Mouse (Mus musculus) embryonic facial prominence, embryonic 15.5 days (tissue): ENCODE data around the gene Rab17. TPM values are rescaled to one million over a fixed set of nuclear protein-coding genes. Genes with fewer than 3 reads are reported as not detected.

Source experiments
- ATAC-seq: fragments of 200-750 bp; cut with Nextera tagmentation; 2 replicates; pipeline ENCODE4 v1.8.0; 2017; ENCODE audit warnings: low read depth, moderate TSS enrichment; ENCODE audit not compliant: insufficient number of reproducible peaks, low FRiP score, low TSS enrichment
- H3K27ac ChIP-seq: fragments of 300-500 bp; sonication (generic); replicated peaks from 2 replicates; pipeline ENCODE4 v1.5.1; 2015; ENCODE audit warnings: mild to moderate bottlenecking, inconsistent platforms
- H3K27me3 ChIP-seq: fragments of 300-500 bp; sonication (generic); 2 replicates; pipeline ENCODE4 v1.6.1; 2015; ENCODE audit warnings: inconsistent platforms
- H3K36me3 ChIP-seq: fragments of 300-500 bp; sonication (generic); 2 replicates; pipeline ENCODE4 v1.6.1; 2015; ENCODE audit warnings: mild to moderate bottlenecking, inconsistent platforms
- H3K4me1 ChIP-seq: fragments of 300-500 bp; sonication (generic); 2 replicates; pipeline ENCODE4 v1.6.1; 2015; ENCODE audit warnings: inconsistent platforms
- H3K4me2 ChIP-seq: fragments of 300-500 bp; sonication (generic); replicated peaks from 2 replicates; pipeline ENCODE4 v1.6.1; 2015; ENCODE audit warnings: mild to moderate bottlenecking, inconsistent platforms
- H3K4me3 ChIP-seq: fragments of 300-500 bp; sonication (generic); replicated peaks from 2 replicates; pipeline ENCODE4 v1.5.1; 2015; ENCODE audit warnings: mild to moderate bottlenecking, inconsistent platforms
- H3K9ac ChIP-seq: fragments of 300-500 bp; sonication (generic); 2 replicates; pipeline ENCODE4 v1.6.1; 2015; ENCODE audit warnings: inconsistent platforms
- H3K9me3 ChIP-seq: fragments of 300-500 bp; sonication (generic); replicated peaks from 2 replicates; pipeline ENCODE4 v1.6.1; 2016; ENCODE audit warnings: inconsistent platforms
- WGBS: fragments of 180-500 bp; shearing (Covaris S2); methylation state at CpG from one replicate; pipeline ENCODE4 v1.1.7; 2015; 5-methylcytosine and 5-hydroxymethylcytosine counted together
- polyA plus RNA-seq: library from polyadenylated mRNA; unstranded; fragments of >200 nt; fragmentation: Nextera tagmentation; extraction: Ambion mirVana; gene quantifications from 2 replicates; pipeline ENCODE4 v1.2.1, GENCODE M21; 2015

Gene Rab17
- polyA plus RNA-seq, 1 experiment from 2014 or later = 3.1 TPM

DNA sequence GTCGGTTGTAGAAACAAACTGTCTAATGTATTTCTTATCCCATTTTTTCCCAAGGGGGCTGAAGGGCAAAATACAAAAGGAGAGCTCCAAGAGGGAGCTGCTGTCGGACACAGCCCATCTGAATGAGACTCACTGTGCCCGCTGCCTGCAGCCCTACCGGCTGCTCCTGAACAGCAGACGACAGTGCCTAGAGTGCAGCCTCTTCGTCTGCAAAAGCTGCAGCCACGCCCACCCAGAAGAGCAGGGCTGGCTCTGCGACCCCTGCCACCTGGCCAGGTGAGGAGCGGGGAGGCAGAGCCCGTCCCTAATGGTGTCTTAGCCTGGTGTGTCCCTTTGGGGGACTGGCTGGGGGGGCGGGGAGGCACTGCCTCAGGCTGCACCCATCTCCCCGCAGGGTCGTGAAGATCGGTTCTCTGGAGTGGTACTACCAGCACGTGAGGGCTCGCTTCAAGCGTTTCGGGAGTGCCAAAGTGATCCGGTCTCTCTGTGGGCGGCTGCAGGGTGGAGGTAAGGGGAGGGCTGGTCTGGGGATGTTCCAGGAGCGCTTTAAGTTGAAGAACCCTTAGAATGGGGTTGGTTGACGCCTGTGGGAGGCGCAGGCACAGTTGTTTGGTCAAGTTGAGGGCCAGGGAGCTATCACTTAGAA, 41.4 kb downstream of the Rab17 start:
- H3K27me3 ChIP-seq = no peaks in the 10 kb centered on the region
- H3K9me3 ChIP-seq = no peaks in the 10 kb centered on the region
- no peaks in the 10 kb centered on the region for H3K36me3 ChIP-seq
- 2% methylated on average over 23 of the region's 23 CpGs for WGBS
- H3K4me2 ChIP-seq = peak overlapping the region; percentile 91
- peak overlapping the region; percentile 24; the same call in 1 of the 2 replicates for H3K27ac ChIP-seq
- H3K4me3 ChIP-seq = peak overlapping the region; percentile 37
- H3K4me1 ChIP-seq = peaks cover 18% of the 10 kb centered on the region
- no peak for ATAC-seq
- no peak overlapping the region for H3K9ac ChIP-seq

- no peak overlapping the region for H3K9ac ChIP-seq
- no peaks in the 10 kb centered on the region for H3K9me3 ChIP-seq
- no peaks in the 10 kb centered on the region for H3K36me3 ChIP-seq
- H3K4me3 ChIP-seq = peak overlapping the region; percentile 37; the same call in 1 of the 2 replicates
- WGBS = 23% methylated on average over 15 of the region's 15 CpGs
- ATAC-seq = 0 out of 2 replicates have a peak, but pooled peaks have one; percentile 44
- peak overlapping the region; percentile 24 for H3K27ac ChIP-seq
- peak overlapping the region; percentile 91 for H3K4me2 ChIP-seq
- H3K27me3 ChIP-seq = no peaks in the 10 kb centered on the region
- H3K4me1 ChIP-seq = peaks cover 18% of the 10 kb centered on the region
These were observed 42.2 kb downstream of the Rab17 start for GRCm38 (mm10) chr1:90927308-90927707.

DNA sequence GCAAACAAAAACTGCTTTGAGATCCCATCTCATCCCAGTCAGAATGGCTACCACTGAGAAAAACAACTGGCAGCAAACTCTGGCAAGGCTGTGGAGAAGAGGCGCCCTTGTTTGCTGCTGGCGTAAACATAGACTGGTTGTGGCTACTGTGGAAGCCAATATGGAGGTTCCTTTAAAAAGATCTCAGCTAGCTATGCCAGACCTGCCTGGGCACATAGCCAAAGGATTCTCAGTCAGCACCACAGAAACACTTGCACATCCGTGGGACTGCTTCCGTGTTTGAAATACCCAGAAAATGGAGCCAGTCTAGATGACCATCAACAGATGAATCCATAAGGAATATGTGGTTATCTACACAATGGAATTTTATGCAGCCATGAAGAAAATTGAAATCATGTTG, 43.4 kb downstream of the Rab17 start:
- H3K4me1 ChIP-seq = peaks cover 18% of the 10 kb centered on the region
- H3K36me3 ChIP-seq = no peaks in the 10 kb centered on the region
- WGBS = 70% methylated on average over 4 of the region's 4 CpGs
- H3K27ac ChIP-seq = no peak overlapping the region
- ATAC-seq = no peak
- H3K4me3 ChIP-seq = no peak overlapping the region
- H3K9me3 ChIP-seq = no peaks in the 10 kb centered on the region
- H3K27me3 ChIP-seq = no peaks in the 10 kb centered on the region
- no peak overlapping the region for H3K4me2 ChIP-seq
- no peak overlapping the region for H3K9ac ChIP-seq

DNA sequence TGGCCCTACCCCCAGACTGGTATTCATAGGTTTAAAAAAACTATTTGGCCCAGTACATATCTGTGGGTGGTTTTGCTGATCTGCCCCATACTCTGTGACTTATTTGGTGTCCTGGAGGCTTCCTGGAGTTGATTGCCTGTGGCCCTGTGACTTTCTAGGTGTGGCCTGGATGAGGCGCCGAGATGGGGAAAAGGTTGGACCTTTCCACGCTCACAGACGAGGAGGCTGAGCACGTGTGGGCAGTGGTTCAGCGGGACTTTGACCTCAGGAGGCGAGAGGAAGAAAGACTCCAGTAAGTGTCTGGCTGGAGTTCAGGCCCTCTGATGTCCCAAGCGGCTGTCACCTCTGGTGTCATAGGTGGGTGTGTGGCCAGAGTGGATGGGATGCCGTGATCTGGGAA, 47.8 kb downstream of the Rab17 start:
- no peak for ATAC-seq
- 92% methylated on average over 9 of the region's 9 CpGs for WGBS
- Histone ChIP-seq H3K9ac (no peak overlapping the region), H3K9me3 (peaks cover 5% of the 10 kb centered on the region; the same call in 1 of the 2 replicates), H3K4me1 (no peaks in the 10 kb centered on the region; the same call in 1 of the 2 replicates), H3K36me3 (no peaks in the 10 kb centered on the region), H3K27me3 (no peaks in the 10 kb centered on the region), H3K4me3 (no peak overlapping the region), H3K27ac (no peak overlapping the region), H3K4me2 (no peak overlapping the region)

DNA sequence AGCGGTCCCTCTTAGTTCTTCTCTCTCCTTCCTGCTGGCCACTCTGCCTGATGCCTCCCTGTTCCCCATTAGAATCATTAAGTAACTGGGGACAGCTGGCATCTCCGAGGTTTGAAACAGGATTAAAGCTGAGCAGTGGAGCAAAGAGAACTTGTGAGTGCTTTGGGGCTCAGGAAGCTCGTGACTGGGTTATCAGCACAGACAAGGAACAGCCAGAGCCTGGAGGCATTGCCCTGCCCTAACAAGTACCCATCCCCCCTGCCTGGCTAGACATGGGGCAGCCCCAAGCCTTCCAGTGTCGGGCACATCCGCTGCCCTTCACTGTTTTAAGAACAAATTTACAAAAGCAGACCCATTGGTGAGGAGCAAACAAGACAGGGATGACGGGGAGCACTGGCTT, 52.0 kb downstream of the Rab17 start:
- Histone ChIP-seq H3K9me3 (peaks cover 5% of the 10 kb centered on the region; the same call in 1 of the 2 replicates), H3K27me3 (no peaks in the 10 kb centered on the region), H3K9ac (no peak overlapping the region), H3K4me2 (no peak overlapping the region), H3K27ac (no peak overlapping the region), H3K4me3 (no peak overlapping the region), H3K36me3 (no peaks in the 10 kb centered on the region), H3K4me1 (peaks cover 12% of the 10 kb centered on the region)
- ATAC-seq = no peak
- 39% methylated on average over 6 of the region's 6 CpGs for WGBS

- WGBS = 9% methylated on average over 18 of the region's 18 CpGs
- H3K27ac ChIP-seq = no peak within 1 kb of the TSS
- peak within 1 kb of the TSS; percentile 45 for H3K4me2 ChIP-seq
- H3K9ac ChIP-seq = no peak within 1 kb of the TSS
- ATAC-seq = no peak
- H3K4me3 ChIP-seq = peak within 1 kb of the TSS; percentile 25
- H3K27me3 ChIP-seq = no peaks in the 10 kb centered on the region
- no peaks in the 10 kb centered on the region for H3K36me3 ChIP-seq
- H3K4me1 ChIP-seq = peaks cover 15% of the 10 kb centered on the region
- peaks cover 4% of the 10 kb centered on the region; the same call in 1 of the 2 replicates for H3K9me3 ChIP-seq
These were observed 54.4 kb downstream of the Rab17 start, which contains the start of gene Mlph for GRCm38 (mm10) chr1:90914948-90915569. TSS of gene Mlph (plus strand) at chr1:90915085.

DNA sequence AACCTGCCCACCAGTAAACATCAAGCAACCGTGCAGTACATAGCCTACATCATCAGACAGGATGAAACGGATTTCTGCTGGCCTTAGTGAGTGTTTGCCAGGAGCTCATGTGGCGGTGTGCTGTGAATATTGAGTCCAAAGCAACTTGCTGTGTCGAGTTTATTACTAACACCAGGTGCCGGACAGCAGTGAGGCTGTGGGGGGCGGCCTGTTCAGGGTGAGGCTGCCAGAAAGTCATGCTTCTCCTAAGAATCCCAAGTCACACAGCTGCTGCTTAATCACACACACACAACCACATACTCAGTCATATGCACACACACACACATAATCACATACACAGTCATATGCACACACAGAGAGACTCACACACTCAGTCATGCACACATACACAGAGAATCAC, 56.2 kb downstream of the Rab17 start:
- Histone ChIP-seq H3K9ac (no peak overlapping the region), H3K4me2 (no peak overlapping the region), H3K27me3 (no peaks in the 10 kb centered on the region), H3K9me3 (no peaks in the 10 kb centered on the region), H3K27ac (no peak overlapping the region), H3K4me1 (peaks cover 29% of the 10 kb centered on the region), H3K36me3 (no peaks in the 10 kb centered on the region), H3K4me3 (no peak overlapping the region)
- no peak for ATAC-seq
- 39% methylated on average over 6 of the region's 6 CpGs for WGBS

DNA sequence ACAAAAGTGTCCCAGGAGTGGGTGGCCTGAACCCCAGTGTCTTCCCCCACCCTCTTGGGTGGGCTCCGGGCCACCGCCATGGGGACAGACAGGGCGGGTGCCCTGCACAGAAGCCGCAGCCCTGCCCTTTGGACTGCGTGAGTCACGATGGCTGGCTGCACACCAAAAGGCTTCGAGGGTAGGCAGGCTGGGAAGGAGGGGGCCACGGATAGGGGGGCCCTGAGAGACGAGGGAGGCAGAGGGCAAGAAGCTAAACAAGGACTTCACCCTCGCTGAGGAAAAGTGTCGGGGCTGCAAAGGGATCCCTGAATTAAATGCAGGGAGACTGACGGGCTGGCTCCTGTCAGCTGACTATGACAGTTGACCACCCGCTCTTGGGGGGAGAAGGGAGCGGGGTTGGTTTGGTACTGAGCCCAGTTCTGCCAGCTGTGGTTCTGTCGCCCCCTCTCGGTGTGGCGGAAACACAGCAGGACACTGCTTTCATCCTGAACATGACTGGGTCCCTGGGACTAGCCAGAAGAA, 59.8 kb downstream of the Rab17 start:
- WGBS = 34% methylated on average over 17 of the region's 17 CpGs
- no peaks in the 10 kb centered on the region for H3K36me3 ChIP-seq
- ATAC-seq = peak; percentile 80
- peak overlapping the region; percentile 15; the same call in 1 of the 2 replicates for H3K4me2 ChIP-seq
- H3K27ac ChIP-seq = peak overlapping the region; percentile 71
- peaks cover 34% of the 10 kb centered on the region for H3K4me1 ChIP-seq
- H3K4me3 ChIP-seq = no peak overlapping the region
- H3K9ac ChIP-seq = no peak overlapping the region
- no peaks in the 10 kb centered on the region for H3K9me3 ChIP-seq
- no peaks in the 10 kb centered on the region for H3K27me3 ChIP-seq

DNA sequence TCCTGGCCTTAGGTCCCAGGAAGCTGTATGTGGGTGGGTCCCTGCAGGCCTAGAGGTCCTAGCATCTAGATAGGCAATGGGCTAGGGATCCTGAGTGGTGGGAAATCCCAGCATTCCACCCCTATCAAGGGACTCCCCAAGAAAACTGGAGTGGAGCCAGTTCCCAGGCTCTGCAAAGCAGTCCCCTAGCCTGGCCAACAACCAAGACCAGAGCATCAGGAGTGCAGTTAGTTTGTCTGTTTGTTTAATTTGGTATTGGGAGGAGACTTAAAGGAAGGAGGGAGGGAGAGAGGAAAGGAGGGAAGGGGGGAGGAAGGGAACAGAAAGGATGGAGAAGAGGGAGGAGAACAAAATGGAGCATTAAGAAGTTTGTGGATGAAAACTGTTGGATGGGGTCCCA, 60.3 kb downstream of the Rab17 start:
- Histone ChIP-seq H3K4me2 (0 out of 2 replicates have a peak overlapping the region, but pooled peaks have one; percentile 15), H3K4me3 (no peak overlapping the region), H3K36me3 (no peaks in the 10 kb centered on the region), H3K4me1 (peaks cover 34% of the 10 kb centered on the region), H3K9ac (no peak overlapping the region), H3K27me3 (no peaks in the 10 kb centered on the region), H3K27ac (peak overlapping the region; percentile 58), H3K9me3 (no peaks in the 10 kb centered on the region)
- peak; percentile 21; the same call in 1 of the 2 replicates for ATAC-seq
